Mouse (Mus musculus) testis, adult 2 months (tissue): Measurements from ENCODE around the gene Nckap5.

Experiments
- CTCF ChIP-seq: fragments of 200-500 bp; IDR thresholded peaks from 2 replicates; pipeline ENCODE4 v1.5.1; 2012; ENCODE audit warnings: low read depth, mild to moderate bottlenecking, inconsistent platforms, low read length, moderate library complexity; ENCODE audit not compliant: control insufficient read depth, insufficient read depth, insufficient replicate concordance
- POLR2A ChIP-seq: fragments of 200-500 bp; IDR thresholded peaks from 2 replicates; pipeline ENCODE4 v1.6.1; 2012; ENCODE audit warnings: low read depth, mild to moderate bottlenecking, inconsistent platforms, low read length, moderate library complexity; ENCODE audit not compliant: control insufficient read depth

DNA sequence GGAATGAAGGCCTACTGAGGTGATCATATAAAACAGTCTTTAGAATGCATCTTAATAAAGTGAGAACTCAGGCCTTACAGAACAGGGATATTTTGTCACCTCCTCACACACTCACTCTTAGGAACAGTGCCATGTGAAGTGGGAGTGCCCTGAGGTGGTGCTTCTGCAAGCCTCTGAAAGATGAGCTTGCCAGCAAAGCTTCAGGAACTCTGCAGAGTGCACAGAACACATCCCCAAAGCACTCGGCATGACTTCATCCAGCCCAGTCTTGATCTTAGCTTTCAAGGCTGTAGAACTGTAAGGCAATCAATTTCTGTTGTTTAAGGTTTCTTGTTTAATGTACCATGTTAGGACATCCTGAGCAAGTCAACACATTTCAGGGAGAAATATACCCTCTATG is 372.9 kb downstream of the Nckap5 start:
- TF ChIP-seq POLR2A: no peak
- no peak for TF ChIP-seq CTCF
